Mouse (Mus musculus) bone marrow macrophage, adult 2 months (primary cell): ENCODE results near the gene Dnmt3a.

Experiments
- CTCF ChIP-seq: IDR thresholded peaks from 2 replicates; pipeline ENCODE4 v1.5.1; 2012; ENCODE audit warnings: low read depth, mild to moderate bottlenecking, low read length, moderate library complexity
- POLR2A ChIP-seq: IDR thresholded peaks from 2 replicates; pipeline ENCODE4 v1.6.1; 2012; ENCODE audit warnings: mild to moderate bottlenecking, low read depth, low read length, borderline replicate concordance

- TF ChIP-seq CTCF (no peak), POLR2A (no peak)
Observed at GRCm38 (mm10) chr12:3792248-3792647, 13.6 kb upstream of the Dnmt3a start.
